Mouse (Mus musculus): ENCODE data around the gene Paics.
"Not testable (repeated sequence)": the region's sequence is repeated elsewhere in the genome, so short reads cannot be mapped to it uniquely, and the experiment has no call there.

Gene Paics

GRCm38 (mm10) chr5:76952112-76953040 is 1.3 kb downstream of the Paics start:
- no peak for DNase-seq (ENCODE audit: low spot score)

GRCm38 (mm10) chr5:76953794-76954193 is 2.7 kb downstream of the Paics start:
- no peak for DNase-seq (ENCODE audit: low spot score)

GRCm38 (mm10) chr5:76954271-76954900 is 3.3 kb downstream of the Paics start:
- DNase-seq (ENCODE audit: low spot score): no peak

- no peak for DNase-seq (ENCODE audit: low spot score)
Observed at GRCm38 (mm10) chr5:76955474-76955873, 4.4 kb downstream of the Paics start.

- no peak for DNase-seq (ENCODE audit: low spot score)
Observed at GRCm38 (mm10) chr5:76957954-76958353, 6.8 kb downstream of the Paics start.

- no peak for DNase-seq (ENCODE audit: low spot score)
Observed at GRCm38 (mm10) chr5:76959587-76959986, 8.5 kb downstream of the Paics start.

GRCm38 (mm10) chr5:76962545-76962944 is 11.4 kb downstream of the Paics start:
- DNase-seq (ENCODE audit: low spot score): no peak

- DNase-seq (ENCODE audit: low spot score): no peak
Observed at GRCm38 (mm10) chr5:76964651-76965050, 13.5 kb downstream of the Paics start.

GRCm38 (mm10) chr5:76969250-76969649 is 18.1 kb downstream of the Paics start:
- no peak for DNase-seq (ENCODE audit: low spot score)

GRCm38 (mm10) chr5:76971115-76971514 is 20.0 kb downstream of the Paics start:
- DNase-seq (ENCODE audit: low spot score): not testable (repeated sequence)

GRCm38 (mm10) chr5:76973488-76973887 is 22.4 kb downstream of the Paics start:
- no peak for DNase-seq (ENCODE audit: low spot score)

GRCm38 (mm10) chr5:76974207-76974553 is 23.1 kb downstream of the Paics start:
- no peak for DNase-seq (ENCODE audit: low spot score)

- DNase-seq (ENCODE audit: low spot score): peak; percentile 81
Observed at GRCm38 (mm10) chr5:76974554-76975285, 23.6 kb downstream of the Paics start, which contains the start of gene Srp72. Gene Srp72, plus strand, starts transcription at chr5:76974683.

- no peak for DNase-seq (ENCODE audit: low spot score)
Observed at GRCm38 (mm10) chr5:76975736-76976135, 24.6 kb downstream of the Paics start.

- no peak for DNase-seq (ENCODE audit: low spot score)
Observed at GRCm38 (mm10) chr5:76984015-76984414, 32.9 kb downstream of the Paics start.

GRCm38 (mm10) chr5:76990789-76991188 is 39.7 kb downstream of the Paics start:
- peak; percentile 57 for DNase-seq (ENCODE audit: low spot score)

GRCm38 (mm10) chr5:76993174-76993814 is 42.2 kb downstream of the Paics start:
- DNase-seq (ENCODE audit: low spot score): peak; percentile 73

- peak; percentile 44 for DNase-seq (ENCODE audit: low spot score)
Observed at GRCm38 (mm10) chr5:76998416-76998815, 47.3 kb downstream of the Paics start.

GRCm38 (mm10) chr5:77001192-77001591 is 50.1 kb downstream of the Paics start:
- no peak for DNase-seq (ENCODE audit: low spot score)

- DNase-seq (ENCODE audit: low spot score): no peak
Observed at GRCm38 (mm10) chr5:77004051-77004821, 53.1 kb downstream of the Paics start, which contains the start of gene Arl9. Gene Arl9, plus strand, starts transcription at chr5:77004055.

- DNase-seq (ENCODE audit: low spot score): no peak
Observed at GRCm38 (mm10) chr5:77010352-77010751, 59.2 kb downstream of the Paics start.
